Mouse (Mus musculus) monocyte, adult 5-6 weeks (primary cell): ENCODE measurements around the gene Trim17. TPM values are rescaled to one million over a fixed set of nuclear protein-coding genes. Genes with fewer than 3 reads are reported as not detected.
"Not testable (repeated sequence)": the region's sequence is repeated elsewhere in the genome, so short reads cannot be mapped to it uniquely, and the experiment has no call there.

Source experiments
- ATAC-seq: fragments of 153-309, 156-312 bp; replicated peaks from 2 replicates; pipeline ENCODE4 v1.8.0; 2017; ENCODE audit warnings: mild to moderate bottlenecking; ENCODE audit not compliant: low TSS enrichment, insufficient number of reproducible peaks, severe bottlenecking, poor library complexity, low FRiP score
- total RNA-seq: library from RNA; stranded (forward); fragments of 200-1000, 200-491, 200-594 nt; gene quantifications from 3 replicates; pipeline ENCODE4 v1.2.3, GENCODE M21; 2017

The Trim17 gene
- total RNA-seq, 1 experiment from 2014 or later: not detected

DNA sequence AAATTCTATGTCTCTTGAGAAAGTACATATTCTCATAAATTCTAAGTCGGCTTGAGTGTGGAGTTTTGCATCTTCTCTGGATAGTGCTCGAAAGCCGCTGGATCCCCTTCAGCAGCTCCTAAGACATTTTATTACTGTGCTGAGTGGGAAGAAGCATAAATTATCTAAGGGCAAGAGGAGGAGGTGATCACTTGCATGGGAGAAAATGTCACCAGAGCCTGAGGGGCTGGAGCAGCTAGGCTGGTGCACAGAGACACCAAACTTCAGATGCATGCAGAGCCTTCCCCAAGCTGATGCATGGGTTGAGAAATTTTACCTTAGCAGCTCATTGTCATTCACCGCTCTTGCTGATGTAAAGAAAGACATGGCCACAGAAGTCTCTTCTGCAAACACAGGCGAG is 10.3 kb upstream of the Trim17 start:
- ATAC-seq: no peak

DNA sequence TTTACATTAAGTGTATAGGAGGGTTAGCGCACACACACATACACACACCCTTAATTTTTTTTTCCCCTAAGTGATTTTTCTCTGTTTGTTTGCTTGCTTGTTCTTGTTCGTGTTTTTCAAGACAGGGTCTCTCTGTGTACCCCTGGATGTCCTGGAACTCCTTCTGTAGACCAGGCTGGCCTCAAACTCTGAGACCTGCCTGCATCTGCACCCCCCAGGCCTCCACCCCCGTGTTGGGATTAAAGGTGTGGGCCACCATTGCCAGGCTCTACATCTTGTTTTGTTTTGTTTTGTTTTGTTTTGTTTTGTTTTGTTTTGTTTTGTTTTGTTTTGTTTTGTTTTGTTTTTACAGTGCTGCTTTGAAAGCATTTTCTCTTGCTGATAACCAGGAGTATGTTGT is 7.2 kb upstream of the Trim17 start:
- no peak for ATAC-seq

DNA sequence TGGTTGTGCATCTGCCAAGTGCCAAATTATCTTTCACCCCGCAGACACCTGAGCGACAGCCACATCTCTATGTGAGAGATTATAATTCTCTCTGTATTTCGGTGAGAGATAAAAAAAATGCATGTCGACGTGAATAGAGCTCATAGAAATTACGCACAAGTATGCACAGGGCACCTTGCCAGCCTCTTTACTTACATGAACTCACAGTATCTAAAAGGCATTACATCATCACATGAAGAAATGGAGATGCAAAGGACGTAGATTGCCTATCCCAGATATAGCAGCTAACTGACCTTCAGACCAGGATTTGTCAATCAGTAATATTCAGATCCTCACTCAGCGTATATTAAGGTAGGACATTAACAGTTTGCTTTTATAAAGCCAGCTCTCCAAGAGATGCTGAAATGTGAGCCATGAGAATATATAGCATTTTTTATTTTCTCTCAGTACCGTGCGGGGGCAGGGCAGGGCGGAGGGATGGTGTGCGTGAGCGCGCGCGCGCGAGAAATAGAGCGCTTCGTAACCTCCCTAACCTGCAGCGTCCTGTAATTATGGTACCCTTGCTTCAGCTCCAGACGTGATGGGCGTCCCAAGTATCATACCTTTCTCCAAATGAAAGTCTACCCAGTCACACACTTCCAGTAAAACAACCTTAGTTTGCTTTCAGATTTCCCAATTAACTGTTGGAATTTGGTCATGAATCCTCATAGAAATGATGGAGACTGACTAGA is 6.5 kb upstream of the Trim17 start:
- ATAC-seq: no peak

DNA sequence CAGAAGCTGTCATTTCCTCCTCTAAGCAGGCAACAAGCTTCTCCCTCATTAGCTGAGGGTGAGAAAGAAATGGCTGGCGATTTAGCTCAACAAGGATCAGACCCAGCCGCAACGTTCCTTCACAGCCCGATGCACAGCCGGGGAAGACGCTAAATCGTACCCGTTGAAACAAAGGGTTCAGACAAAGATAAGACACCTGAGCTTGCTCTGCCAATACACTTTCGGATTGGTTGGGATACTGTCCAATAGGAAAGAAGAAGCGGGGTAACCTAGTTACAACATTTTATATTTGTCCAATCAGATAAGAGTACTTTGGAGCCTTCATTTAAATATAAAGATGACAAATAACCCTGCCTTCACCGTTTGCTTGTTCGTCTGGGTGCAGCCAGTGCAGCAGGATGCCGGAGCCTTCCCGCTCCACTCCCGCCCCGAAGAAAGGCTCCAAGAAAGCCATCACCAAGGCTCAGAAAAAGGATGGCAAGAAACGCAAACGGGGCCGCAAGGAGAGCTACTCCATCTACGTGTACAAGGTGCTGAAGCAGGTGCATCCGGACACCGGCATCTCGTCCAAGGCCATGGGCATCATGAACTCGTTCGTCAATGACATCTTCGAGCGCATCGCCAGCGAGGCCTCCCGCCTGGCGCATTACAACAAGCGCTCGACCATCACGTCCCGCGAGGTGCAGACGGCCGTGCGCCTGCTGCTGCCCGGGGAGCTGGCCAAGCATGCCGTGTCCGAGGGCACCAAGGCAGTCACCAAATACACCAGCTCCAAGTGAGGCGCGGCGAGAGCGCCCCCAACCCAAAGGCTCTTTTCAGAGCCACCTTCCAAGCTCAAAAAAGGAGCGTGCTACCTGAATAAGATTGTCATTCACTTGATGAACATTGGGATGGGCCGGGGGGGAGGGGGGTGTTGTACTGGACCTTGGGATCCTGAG is 5.7 kb upstream of the Trim17 start, which contains the start of gene Hist3h2ba:
Hist3h2ba (plus strand) TSS at position 379 of the 938 bp plus-strand sequence.
- ATAC-seq: peak; percentile 72

DNA sequence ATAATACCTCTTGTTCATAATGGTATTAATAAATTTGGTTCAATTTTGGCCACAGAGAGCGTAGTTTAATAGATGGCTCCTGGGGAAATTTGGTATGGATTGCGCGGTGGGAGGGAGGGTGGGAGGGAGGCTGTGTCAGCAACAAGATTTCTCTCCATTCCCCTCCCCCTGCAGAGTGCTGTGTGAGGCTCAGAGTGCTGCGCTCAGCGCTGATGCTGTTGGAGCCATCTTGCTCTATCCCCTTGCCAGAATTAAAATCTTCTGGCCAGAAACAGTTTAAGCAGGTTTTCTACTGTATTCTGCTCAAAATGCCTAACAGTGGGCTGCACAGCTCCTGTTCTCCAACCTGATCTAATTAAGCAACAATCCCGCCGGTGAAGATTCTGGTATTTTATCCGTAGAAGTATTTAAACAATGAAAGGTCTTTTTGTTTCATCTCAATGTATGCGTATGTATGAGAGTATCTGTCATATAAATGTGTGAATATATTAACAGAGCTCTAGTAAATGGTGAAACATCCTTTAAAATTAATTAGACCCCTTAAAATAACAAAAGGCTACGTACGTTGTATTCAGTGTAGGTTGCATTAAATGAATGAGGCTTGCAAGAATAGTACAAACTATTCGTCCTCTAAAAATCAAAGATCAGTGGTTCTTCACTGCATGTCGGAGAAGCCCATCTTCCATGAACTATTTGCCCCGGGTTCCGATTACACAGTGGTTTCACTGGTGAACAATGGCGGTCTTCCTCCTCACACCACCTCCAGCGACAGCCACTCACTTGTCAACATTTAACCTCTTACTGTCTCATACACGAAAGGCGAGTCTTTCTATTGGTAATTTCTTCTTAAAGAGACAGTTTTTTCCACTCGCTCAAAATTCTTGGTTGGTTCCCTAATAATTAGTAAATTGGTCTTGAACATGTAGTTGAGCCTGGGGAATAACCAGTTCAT is 4.7 kb upstream of the Trim17 start:
- ATAC-seq: no peak

DNA sequence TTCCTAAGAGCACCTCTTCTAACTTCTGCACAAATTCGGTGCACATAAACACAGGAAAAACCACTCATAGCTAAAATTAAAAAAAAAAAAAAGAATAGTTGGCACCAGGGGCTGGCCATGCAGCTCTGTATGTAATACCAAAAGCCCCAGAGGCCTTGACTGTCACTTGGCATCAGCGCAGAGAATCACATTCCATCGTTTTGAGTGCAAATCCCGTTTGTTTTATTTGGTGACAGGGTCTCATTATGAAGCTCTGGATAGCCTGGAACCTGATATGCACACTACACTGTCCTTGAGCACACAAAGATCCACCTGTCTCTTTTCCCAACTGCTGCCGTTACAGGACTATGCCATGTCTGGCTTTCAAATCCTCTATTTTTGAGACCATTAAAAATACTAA is 3.3 kb upstream of the Trim17 start:
- ATAC-seq: no peak

DNA sequence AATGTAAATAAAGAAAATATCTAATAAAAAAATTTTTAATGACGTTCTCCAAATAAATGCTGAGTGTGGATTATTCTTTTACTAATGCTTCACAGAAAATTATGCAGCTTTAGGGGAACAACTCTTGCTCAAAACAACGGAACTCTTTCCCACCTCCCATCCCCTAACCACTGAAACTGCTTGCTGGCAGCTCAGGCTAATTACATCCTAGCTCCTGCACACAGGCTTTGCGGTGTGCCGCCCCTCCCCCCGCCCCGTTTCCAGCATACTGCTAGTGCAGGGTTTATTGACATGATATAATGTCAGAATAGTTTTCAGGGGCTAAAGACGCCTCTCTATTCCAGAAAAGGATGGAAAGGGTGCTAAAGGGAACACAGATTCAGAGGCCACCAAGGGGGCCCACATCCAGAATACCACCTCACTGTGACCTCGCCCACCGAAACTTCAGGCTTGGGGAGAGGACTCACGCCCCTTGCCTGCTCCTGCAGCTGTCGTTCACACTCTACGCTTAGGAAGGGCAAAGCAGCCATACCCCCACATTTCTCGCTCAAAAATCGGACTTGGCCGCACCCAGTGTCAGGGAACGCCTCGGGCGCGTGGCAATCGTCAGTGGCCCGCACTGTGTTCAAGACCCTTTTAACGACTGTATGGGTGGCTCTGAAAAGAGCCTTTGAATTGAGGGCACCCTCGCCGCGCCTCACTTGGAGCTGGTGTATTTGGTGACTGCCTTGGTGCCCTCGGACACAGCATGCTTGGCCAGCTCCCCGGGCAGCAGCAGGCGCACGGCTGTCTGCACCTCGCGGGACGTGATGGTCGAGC is 925 bp upstream of the Trim17 start:
- no peak; the same call in 1 of the 2 replicates for ATAC-seq

DNA sequence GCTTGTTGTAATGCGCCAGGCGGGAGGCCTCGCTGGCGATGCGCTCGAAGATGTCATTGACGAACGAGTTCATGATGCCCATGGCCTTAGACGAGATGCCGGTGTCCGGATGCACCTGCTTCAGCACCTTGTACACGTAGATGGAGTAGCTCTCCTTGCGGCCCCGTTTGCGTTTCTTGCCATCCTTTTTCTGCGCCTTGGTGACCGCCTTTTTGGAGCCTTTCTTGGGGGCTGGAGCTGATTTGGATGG is 390 bp upstream of the Trim17 start:
- ATAC-seq: not testable (repeated sequence)

DNA sequence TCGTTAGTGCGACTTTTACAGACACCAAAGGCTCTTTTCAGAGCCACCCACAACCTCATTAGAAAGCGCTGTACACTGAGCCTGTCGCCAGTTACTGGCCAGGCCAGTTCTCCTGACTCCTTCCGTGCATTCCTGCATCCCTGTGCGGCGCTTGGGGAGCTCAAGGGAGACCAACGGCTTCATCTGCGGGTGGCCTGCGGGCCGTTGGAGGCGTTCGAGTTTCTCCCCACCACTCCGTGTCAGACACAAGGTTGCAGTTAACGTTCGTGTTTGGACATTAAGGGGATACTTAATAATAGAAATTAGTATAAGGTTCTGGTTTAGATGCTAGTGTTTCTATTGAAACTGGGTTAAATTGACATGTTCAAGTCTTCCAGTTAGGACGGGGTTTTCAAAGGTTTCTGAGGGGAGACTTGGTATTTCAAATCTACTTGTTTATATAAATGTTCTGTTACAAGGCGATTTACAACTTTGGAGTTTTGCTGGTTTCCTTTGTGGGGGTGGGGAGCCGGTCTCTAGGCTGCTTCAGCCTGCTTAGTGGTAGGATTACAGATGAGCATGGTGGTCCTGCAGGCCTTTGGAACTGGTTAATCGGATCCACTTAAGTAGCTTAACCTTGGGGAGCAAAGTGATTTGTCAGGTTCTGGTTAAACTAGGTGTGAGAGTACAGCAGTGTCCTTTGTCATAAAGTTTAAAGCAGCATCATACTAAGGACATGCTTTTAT is 820 bp downstream of the Trim17 start:
- ATAC-seq: 0 out of 2 replicates have a peak, but pooled peaks have one; percentile 14

DNA sequence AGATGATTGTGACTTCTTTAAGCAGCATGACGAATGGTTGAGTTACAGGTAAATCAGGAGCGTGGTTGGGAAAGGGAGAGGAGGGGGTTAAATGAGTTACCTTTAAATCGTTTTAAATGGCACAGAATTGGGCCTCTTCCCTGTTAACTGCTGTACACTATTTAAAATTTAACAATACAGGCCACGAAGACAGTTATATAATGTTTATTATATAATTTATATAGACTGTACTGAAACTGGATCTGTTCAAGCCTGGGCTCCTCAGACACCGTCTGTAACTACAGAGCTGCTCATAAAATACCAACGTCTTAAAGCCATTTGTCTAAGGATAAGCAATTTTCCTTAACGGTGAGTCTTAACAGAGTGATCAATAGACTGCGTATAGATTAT is 1.4 kb downstream of the Trim17 start:
- ATAC-seq: no peak

DNA sequence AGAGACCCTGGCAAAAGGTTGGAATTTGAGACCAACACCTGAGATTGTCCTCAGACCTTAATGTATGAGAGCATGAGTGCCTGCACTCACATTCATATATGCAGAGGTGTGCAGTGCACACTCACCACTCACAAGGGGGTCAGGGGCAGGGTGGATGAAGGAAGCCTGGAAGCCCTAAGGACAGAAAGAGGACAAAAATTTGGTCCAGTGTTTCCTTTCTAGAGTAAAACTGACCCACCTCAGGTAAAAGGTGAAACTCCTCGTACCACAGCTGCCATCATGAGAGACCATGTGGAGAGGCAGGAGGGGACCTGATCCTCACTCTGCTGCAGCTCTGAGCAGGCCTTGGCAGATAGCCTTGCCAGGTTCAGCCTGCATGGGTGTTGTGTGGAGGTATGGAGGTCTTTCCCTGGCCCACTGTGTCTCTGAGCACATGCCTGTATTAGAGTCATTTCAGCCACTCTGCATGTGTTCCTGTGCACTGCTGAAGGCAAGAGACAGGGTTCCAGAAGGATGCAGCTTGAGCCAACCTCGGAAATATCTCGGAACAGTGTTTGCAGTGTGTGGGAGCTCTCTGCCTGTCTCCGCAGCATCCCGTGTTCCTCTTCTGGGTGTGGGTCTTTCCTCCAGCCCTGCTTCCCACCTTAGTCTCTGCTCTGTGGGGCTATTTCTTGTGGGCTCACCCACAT is 2.9 kb downstream of the Trim17 start:
- no peak for ATAC-seq

DNA sequence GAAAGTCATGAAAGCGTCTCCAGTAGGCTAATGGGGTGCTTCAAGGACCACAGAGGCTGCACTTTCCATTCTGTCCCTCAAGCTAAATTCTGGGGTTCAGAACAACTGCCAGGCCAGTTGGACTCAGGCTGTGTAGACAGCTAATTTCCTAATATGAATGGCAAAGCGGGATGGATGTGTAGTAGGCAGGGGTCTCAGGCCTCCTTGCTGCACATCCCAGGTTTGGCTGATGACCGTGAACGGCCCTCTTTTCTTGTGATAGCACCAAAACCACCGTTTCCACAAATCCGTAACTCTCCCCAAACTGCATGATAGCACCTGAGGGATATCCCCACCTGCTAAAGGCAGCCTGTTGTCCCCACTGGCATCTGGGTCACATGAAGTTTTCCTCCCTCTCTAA is 4.1 kb downstream of the Trim17 start:
- no peak for ATAC-seq

DNA sequence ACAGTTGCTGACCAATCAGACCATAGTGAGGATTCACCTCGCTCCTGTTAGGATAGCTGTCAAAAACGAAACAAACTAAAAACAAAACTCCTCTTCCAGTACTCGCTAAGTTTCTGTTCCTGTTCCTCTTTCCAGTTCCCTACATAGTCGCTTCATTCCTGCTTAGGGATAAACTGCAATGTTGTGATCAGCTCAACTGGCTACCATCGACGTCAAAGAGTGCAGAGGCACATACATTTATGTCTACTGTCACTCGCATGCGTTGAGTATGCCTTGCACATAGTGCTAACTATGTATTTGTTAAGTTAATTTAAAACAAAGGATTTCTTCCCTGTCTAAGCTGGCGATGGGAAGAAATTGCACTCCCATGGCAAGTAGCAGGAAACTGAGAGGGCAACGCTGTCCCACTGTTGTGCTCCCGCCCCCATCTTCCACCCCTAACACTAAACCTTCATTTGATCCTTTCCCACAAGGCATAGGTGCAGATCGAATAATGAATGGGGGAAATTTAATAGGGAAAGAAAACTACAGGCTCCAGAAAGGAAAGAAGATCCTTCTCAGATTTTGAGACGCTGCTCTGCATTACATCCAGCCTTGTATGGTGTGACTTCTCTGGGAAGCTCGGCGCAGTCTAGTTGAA is 4.8 kb downstream of the Trim17 start:
- ATAC-seq: peak; percentile 21; the same call in 1 of the 2 replicates

DNA sequence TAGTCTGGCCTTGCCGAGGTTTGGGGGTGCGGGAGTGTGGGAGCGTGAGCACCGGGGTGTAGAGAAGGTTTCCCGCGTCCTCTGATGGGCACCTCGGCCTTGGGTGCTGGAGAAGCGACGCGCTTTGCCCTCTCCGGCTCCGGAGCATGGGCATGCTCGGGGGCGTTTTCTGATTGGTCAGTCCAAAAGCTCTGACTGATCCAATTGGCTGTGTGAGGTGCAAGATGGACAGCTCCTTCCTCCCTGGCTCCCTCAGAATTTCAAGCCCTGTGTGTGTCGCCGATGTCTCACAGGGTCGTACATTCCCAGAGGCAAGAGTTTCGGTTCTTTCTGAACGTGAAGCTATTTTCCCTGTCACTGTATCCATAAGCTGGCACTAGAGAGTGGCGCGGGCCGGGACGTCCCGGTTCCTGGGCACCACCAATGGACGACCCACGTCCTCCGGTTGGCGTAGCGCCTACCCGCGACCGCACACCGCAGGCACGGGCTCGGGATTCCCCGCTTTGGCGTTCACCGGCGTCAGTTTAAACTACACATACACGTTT is 5.5 kb downstream of the Trim17 start:
- ATAC-seq: peak; percentile 82

DNA sequence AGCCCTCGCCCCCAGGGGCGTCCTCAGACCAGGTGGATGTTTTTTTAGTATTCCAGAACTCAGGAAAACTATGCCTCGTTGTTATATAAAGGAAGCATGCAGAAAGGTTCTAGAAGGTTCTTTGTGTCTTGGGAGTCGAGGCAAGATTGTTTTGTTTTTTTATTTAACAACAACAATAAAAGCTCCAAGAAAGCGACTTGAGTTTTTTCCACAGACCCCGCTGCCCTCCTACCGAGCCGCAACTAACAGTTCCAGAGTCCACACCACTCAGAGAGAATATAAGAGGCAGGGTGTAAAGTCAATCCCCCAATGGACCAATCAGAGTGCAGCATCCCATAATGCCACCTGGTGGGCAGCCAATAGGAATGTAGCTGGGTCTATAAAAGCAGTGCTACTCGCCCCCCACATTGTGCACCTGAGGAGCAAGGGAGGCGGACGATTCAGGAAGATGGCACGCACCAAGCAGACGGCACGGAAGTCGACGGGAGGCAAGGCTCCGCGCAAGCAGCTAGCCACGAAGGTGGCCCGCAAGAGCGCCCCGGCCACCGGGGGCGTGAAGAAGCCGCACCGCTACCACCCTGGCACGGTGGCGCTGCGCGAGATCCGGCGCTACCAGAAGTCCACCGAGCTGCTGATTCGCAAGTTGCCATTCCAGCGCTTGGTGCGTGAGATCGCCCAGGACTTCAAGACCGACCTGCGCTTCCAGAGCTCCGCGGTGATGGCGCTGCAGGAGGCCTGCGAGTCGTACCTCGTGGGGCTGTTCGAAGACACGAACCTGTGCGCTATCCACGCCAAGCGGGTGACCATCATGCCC is 7.1 kb downstream of the Trim17 start:
- no peak for ATAC-seq

DNA sequence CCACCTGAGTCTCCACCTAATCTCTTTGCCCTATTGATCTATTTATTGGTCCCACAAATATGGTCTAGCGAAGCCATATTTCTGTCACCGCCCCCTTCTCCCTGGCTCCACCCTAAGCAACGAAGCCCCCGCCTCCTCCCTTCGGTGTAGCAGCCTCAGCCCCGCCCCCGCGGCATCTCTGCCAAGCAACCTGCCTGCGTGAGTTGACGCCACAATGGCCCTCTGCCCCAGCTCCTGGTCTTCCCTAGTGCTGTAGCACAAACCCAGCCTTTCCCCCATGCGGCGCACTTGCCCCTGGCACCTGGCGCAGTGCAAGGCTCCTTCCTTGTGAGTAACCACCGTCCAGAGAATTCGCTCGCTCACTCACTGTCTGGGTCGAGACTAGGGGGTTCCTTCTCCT is 9.1 kb downstream of the Trim17 start:
- ATAC-seq: no peak
